Mouse (Mus musculus) MEL (cell line): ENCODE measurements around the gene Rad51b.

Source experiments
- CTCF ChIP-seq, 3 experiments: IDR thresholded peaks in 2 of 3; conservative IDR thresholded peaks in 1 of 3; 2 replicates each; pipeline ENCODE4 v1.5.1; 2011 to 2012; ENCODE audit warnings: low read length in 3 of 3, low read depth in 2 of 3, mild to moderate bottlenecking in 2 of 3, improper control_type of control experiment in 1 of 3, inconsistent platforms in 1 of 3, mixed read lengths in 1 of 3, moderate library complexity in 1 of 3; ENCODE audit not compliant: control insufficient read depth in 1 of 3, insufficient read depth in 1 of 3, poor library complexity in 1 of 3, severe bottlenecking in 1 of 3
- JUND ChIP-seq: IDR thresholded peaks from 2 replicates; pipeline ENCODE4 v1.6.1; 2011; ENCODE audit warnings: low read depth, mild to moderate bottlenecking, improper control_type of control experiment, low read length
- MAX ChIP-seq: IDR thresholded peaks from 2 replicates; pipeline ENCODE4 v1.6.1; 2011; ENCODE audit warnings: low read length, improper control_type of control experiment
- MYB ChIP-seq: IDR thresholded peaks from 2 replicates; pipeline ENCODE4 v1.6.1; 2011; ENCODE audit warnings: mild to moderate bottlenecking, low read depth, low read length, improper control_type of control experiment
- MYC ChIP-seq: IDR thresholded peaks from 2 replicates; pipeline ENCODE4 v1.6.1; 2011; ENCODE audit warnings: low read depth, mild to moderate bottlenecking, low read length, improper control_type of control experiment, moderate library complexity
- NRF1 ChIP-seq: IDR thresholded peaks from 2 replicates; pipeline ENCODE4 v1.6.1; 2014; ENCODE audit warnings: low read depth, mild to moderate bottlenecking, inconsistent platforms, low read length, improper control_type of control experiment, moderate library complexity; ENCODE audit not compliant: poor library complexity, insufficient read depth, severe bottlenecking
- POLR2A ChIP-seq, 2 experiments: IDR thresholded peaks; 2 replicates each; pipeline ENCODE4 v1.6.1; 2011 to 2012; ENCODE audit warnings: low read length in 2 of 2, mild to moderate bottlenecking in 2 of 2, control low read depth in 1 of 2, improper control_type of control experiment in 1 of 2, low read depth in 1 of 2, moderate library complexity in 1 of 2; ENCODE audit not compliant: control insufficient read depth in 1 of 2, insufficient read depth in 1 of 2, poor library complexity in 1 of 2
- RAD21 ChIP-seq: IDR thresholded peaks from 2 replicates; pipeline ENCODE4 v1.6.1; 2011; ENCODE audit warnings: mild to moderate bottlenecking, low read depth, low read length, improper control_type of control experiment
- TCF12 ChIP-seq: IDR thresholded peaks from 2 replicates; pipeline ENCODE4 v1.6.1; 2014; ENCODE audit warnings: low read depth, mild to moderate bottlenecking, inconsistent platforms, low read length, improper control_type of control experiment, moderate library complexity
- UBTF ChIP-seq: IDR thresholded peaks from 2 replicates; pipeline ENCODE4 v1.6.1; 2012; ENCODE audit warnings: low read depth, mild to moderate bottlenecking, inconsistent platforms, low read length, improper control_type of control experiment, moderate library complexity, borderline replicate concordance; ENCODE audit not compliant: insufficient read depth
- ZC3H11A ChIP-seq: IDR thresholded peaks from 2 replicates; pipeline ENCODE4 v1.6.1; 2012; ENCODE audit warnings: low read depth, mild to moderate bottlenecking, inconsistent platforms, low read length, improper control_type of control experiment
- ZNF384 ChIP-seq: IDR thresholded peaks from 2 replicates; pipeline ENCODE4 v1.6.1; 2012; ENCODE audit warnings: low read depth, mild to moderate bottlenecking, inconsistent platforms, low read length, improper control_type of control experiment

DNA sequence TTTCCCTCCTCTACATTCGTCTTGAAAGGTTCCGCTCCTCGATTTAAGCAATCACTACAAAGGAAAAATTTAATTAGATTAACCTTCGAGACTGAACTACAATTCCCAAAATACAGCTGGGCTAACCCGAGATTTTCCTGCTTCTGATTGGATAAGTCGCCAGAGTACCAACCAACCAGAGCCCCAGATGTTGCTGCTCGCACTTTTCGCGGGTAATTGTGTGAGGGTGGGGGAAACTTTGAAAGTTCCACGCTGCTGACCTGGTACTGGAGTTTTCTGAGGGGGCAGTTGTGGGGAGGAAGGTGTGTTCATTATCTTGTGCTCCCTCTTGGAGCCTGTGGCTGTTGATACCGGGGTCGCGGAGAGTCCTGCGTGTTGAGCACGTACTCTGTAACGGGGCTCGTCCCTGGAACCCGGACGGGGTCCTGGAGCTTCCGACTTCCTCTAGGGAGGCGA is at the start of gene Rad51b:
- TF ChIP-seq NRF1 (no peak), TCF12 (peak; percentile 6; the same call in 1 of the 2 replicates), MYB (no peak), ZC3H11A (no peak), MYC (peak; percentile 91), ZNF384 (no peak), POLR2A (IDR thresholded peaks at IDR 0.05; ENCODE audit: control insufficient read depth in 1 of 2, insufficient read depth in 1 of 2, low read depth in 1 of 2, low read length in 2 of 2, poor library complexity in 1 of 2) (peak; percentile 64 to 84; a peak in 3 of 4 replicates), MAX (peak; percentile 81), RAD21 (no peak), CTCF (IDR thresholded peaks at IDR 0.05 in 2 of 3, conservative IDR thresholded peaks at IDR 0.05 in 1 of 3; ENCODE audit: control insufficient read depth in 1 of 3, insufficient read depth in 1 of 3, low read depth in 2 of 3, low read length in 3 of 3, poor library complexity in 1 of 3, severe bottlenecking in 1 of 3) (no peak), JUND (no peak), UBTF (no peak)
